Mouse (Mus musculus) hindbrain, embryonic 12.5 days (tissue): Measurements from ENCODE around the gene Gstp3. TPM values are rescaled to one million over a fixed set of nuclear protein-coding genes. Genes with fewer than 3 reads are reported as not detected.

Source experiments
- ATAC-seq: fragments of 200-750 bp; cut with Nextera tagmentation; 2 replicates; pipeline ENCODE4 v1.8.0; 2017; ENCODE audit warnings: moderate TSS enrichment; ENCODE audit not compliant: low FRiP score
- H3K27ac ChIP-seq: fragments of 300-500 bp; sonication (generic); 2 replicates; pipeline ENCODE4 v1.5.1; 2016; ENCODE audit warnings: mild to moderate bottlenecking
- H3K27me3 ChIP-seq: fragments of 300-500 bp; sonication (generic); 2 replicates; pipeline ENCODE4 v1.6.1; 2016; ENCODE audit warnings: mild to moderate bottlenecking
- H3K36me3 ChIP-seq: fragments of 300-500 bp; sonication (generic); 2 replicates; pipeline ENCODE4 v1.6.1; 2016; ENCODE audit warnings: mild to moderate bottlenecking
- H3K4me1 ChIP-seq: fragments of 300-500 bp; sonication (generic); 2 replicates; pipeline ENCODE4 v1.6.1; 2016
- H3K4me2 ChIP-seq: fragments of 300-500 bp; sonication (generic); replicated peaks from 2 replicates; pipeline ENCODE4 v1.6.1; 2016; ENCODE audit warnings: mild to moderate bottlenecking
- H3K4me3 ChIP-seq: fragments of 300-500 bp; sonication (generic); 2 replicates; pipeline ENCODE4 v1.5.1; 2016; ENCODE audit warnings: mild to moderate bottlenecking
- H3K9ac ChIP-seq: fragments of 300-500 bp; sonication (generic); 2 replicates; pipeline ENCODE4 v1.6.1; 2016; ENCODE audit warnings: mild to moderate bottlenecking, moderate library complexity
- H3K9me3 ChIP-seq: fragments of 300-500 bp; sonication (generic); replicated peaks from 2 replicates; pipeline ENCODE4 v1.6.1; 2016; ENCODE audit warnings: mild to moderate bottlenecking
- WGBS: fragments of 180-500 bp; shearing (Covaris S2); methylation state at CpG from one replicate; pipeline ENCODE4 v1.1.7; 2016; 5-methylcytosine and 5-hydroxymethylcytosine counted together
- polyA plus RNA-seq: library from polyadenylated mRNA; unstranded; fragments of >200 nt; fragmentation: Nextera tagmentation; extraction: Ambion mirVana; gene quantifications from 2 replicates; pipeline ENCODE4 v1.2.1, GENCODE M21; 2016

Gstp3 gene
- polyA plus RNA-seq, 1 experiment from 2014 or later = not detected

GRCm38 (mm10) chr19:4086156-4086555 is 26.8 kb upstream of the Gstp3 start:
- Histone ChIP-seq H3K27ac (no peak overlapping the region), H3K9ac (no peak overlapping the region), H3K4me1 (no peaks in the 10 kb centered on the region), H3K36me3 (no peaks in the 10 kb centered on the region), H3K9me3 (no peaks in the 10 kb centered on the region), H3K4me3 (no peak overlapping the region), H3K27me3 (no peaks in the 10 kb centered on the region; the same call in 1 of the 2 replicates), H3K4me2 (no peak overlapping the region)
- 88% methylated on average over 15 of the region's 15 CpGs for WGBS
- ATAC-seq = no peak

GRCm38 (mm10) chr19:4084984-4085383 is 25.6 kb upstream of the Gstp3 start:
- 100% methylated on average over 1 of the region's 1 CpGs for WGBS
- no peak overlapping the region for H3K4me2 ChIP-seq
- H3K9ac ChIP-seq = no peak overlapping the region
- H3K4me1 ChIP-seq = no peaks in the 10 kb centered on the region
- H3K27me3 ChIP-seq = peaks cover 3% of the 10 kb centered on the region; the same call in 1 of the 2 replicates
- no peak for ATAC-seq
- H3K36me3 ChIP-seq = no peaks in the 10 kb centered on the region
- no peak overlapping the region for H3K27ac ChIP-seq
- no peak overlapping the region for H3K4me3 ChIP-seq
- no peaks in the 10 kb centered on the region for H3K9me3 ChIP-seq

GRCm38 (mm10) chr19:4083826-4084225 is 24.5 kb upstream of the Gstp3 start:
- ATAC-seq = no peak
- Histone ChIP-seq H3K4me3 (no peak overlapping the region), H3K9ac (no peak overlapping the region), H3K36me3 (no peaks in the 10 kb centered on the region), H3K4me2 (no peak overlapping the region), H3K27me3 (peaks cover 3% of the 10 kb centered on the region; the same call in 1 of the 2 replicates), H3K9me3 (no peaks in the 10 kb centered on the region), H3K27ac (no peak overlapping the region), H3K4me1 (no peaks in the 10 kb centered on the region)
- 35% methylated on average over 8 of the region's 8 CpGs for WGBS

- Histone ChIP-seq H3K4me2 (no peak overlapping the region), H3K9ac (no peak overlapping the region), H3K27me3 (peaks cover 3% of the 10 kb centered on the region; the same call in 1 of the 2 replicates), H3K36me3 (no peaks in the 10 kb centered on the region), H3K27ac (no peak overlapping the region), H3K4me3 (no peak overlapping the region), H3K4me1 (no peaks in the 10 kb centered on the region), H3K9me3 (no peaks in the 10 kb centered on the region)
- ATAC-seq = no peak
- WGBS = 73% methylated on average over 7 of the region's 7 CpGs
Observed at GRCm38 (mm10) chr19:4083316-4083715, 23.9 kb upstream of the Gstp3 start.

- WGBS = 78% methylated on average over 11 of the region's 11 CpGs
Observed at GRCm38 (mm10) chr19:4082219-4082965, 23.0 kb upstream of the Gstp3 start.

GRCm38 (mm10) chr19:4081394-4081793 is 22.0 kb upstream of the Gstp3 start, which contains the start of gene Cabp2:
Cabp2 (plus strand) TSS chr19:4081578.
- H3K4me1 ChIP-seq = no peaks in the 10 kb centered on the region
- ATAC-seq = no peak
- no peaks in the 10 kb centered on the region for H3K9me3 ChIP-seq
- peaks cover 3% of the 10 kb centered on the region; the same call in 1 of the 2 replicates for H3K27me3 ChIP-seq
- H3K9ac ChIP-seq = no peak within 1 kb of the TSS
- H3K36me3 ChIP-seq = no peaks in the 10 kb centered on the region
- H3K27ac ChIP-seq = no peak within 1 kb of the TSS
- H3K4me2 ChIP-seq = no peak within 1 kb of the TSS
- WGBS = 65% methylated on average over 3 of the region's 3 CpGs
- H3K4me3 ChIP-seq = no peak within 1 kb of the TSS

More at GRCm38 (mm10) chr19:4082219-4082965, 23.0 kb upstream of the Gstp3 start:
- H3K9me3 ChIP-seq = no peaks in the 10 kb centered on the region
- no peak overlapping the region for H3K27ac ChIP-seq
- ATAC-seq = no peak
- no peak overlapping the region for H3K4me3 ChIP-seq
- no peak overlapping the region for H3K4me2 ChIP-seq
- peaks cover 3% of the 10 kb centered on the region; the same call in 1 of the 2 replicates for H3K27me3 ChIP-seq
- H3K36me3 ChIP-seq = no peaks in the 10 kb centered on the region
- H3K4me1 ChIP-seq = no peaks in the 10 kb centered on the region
- no peak overlapping the region for H3K9ac ChIP-seq

GRCm38 (mm10) chr19:4080511-4081009 is 21.2 kb upstream of the Gstp3 start:
- Histone ChIP-seq H3K27me3 (peaks cover 3% of the 10 kb centered on the region; the same call in 1 of the 2 replicates), H3K9me3 (no peaks in the 10 kb centered on the region), H3K4me1 (no peaks in the 10 kb centered on the region), H3K4me2 (no peak overlapping the region), H3K27ac (no peak overlapping the region), H3K36me3 (no peaks in the 10 kb centered on the region), H3K9ac (no peak overlapping the region), H3K4me3 (no peak overlapping the region)
- ATAC-seq = no peak
- WGBS = 66% methylated on average over 8 of the region's 8 CpGs

GRCm38 (mm10) chr19:4079594-4079993 is 20.2 kb upstream of the Gstp3 start:
- no peak overlapping the region for H3K4me2 ChIP-seq
- H3K27me3 ChIP-seq = 0 out of 2 replicates have a peak, but pooled peaks cover 3% of the 10 kb centered on the region
- no peak for ATAC-seq
- H3K4me1 ChIP-seq = no peaks in the 10 kb centered on the region
- WGBS = 88% methylated on average over 1 of the region's 1 CpGs
- H3K36me3 ChIP-seq = no peaks in the 10 kb centered on the region
- H3K9me3 ChIP-seq = no peaks in the 10 kb centered on the region
- H3K4me3 ChIP-seq = no peak overlapping the region
- no peak overlapping the region for H3K9ac ChIP-seq
- H3K27ac ChIP-seq = no peak overlapping the region

GRCm38 (mm10) chr19:4075531-4075930 is 16.2 kb upstream of the Gstp3 start:
- H3K4me1 ChIP-seq = no peaks in the 10 kb centered on the region
- no peak overlapping the region for H3K27ac ChIP-seq
- 84% methylated on average over 1 of the region's 1 CpGs for WGBS
- H3K9ac ChIP-seq = no peak overlapping the region
- H3K36me3 ChIP-seq = no peaks in the 10 kb centered on the region
- H3K4me2 ChIP-seq = no peak overlapping the region
- ATAC-seq = no peak
- no peak overlapping the region for H3K4me3 ChIP-seq
- no peaks in the 10 kb centered on the region for H3K9me3 ChIP-seq
- 0 out of 2 replicates have a peak, but pooled peaks cover 2% of the 10 kb centered on the region for H3K27me3 ChIP-seq

GRCm38 (mm10) chr19:4072706-4073424 is 13.5 kb upstream of the Gstp3 start:
- Histone ChIP-seq H3K4me3 (no peak overlapping the region), H3K9me3 (no peaks in the 10 kb centered on the region), H3K27me3 (no peaks in the 10 kb centered on the region), H3K9ac (no peak overlapping the region), H3K4me1 (no peaks in the 10 kb centered on the region), H3K4me2 (no peak overlapping the region), H3K36me3 (no peaks in the 10 kb centered on the region), H3K27ac (no peak overlapping the region)
- WGBS = 79% methylated on average over 6 of the region's 6 CpGs
- no peak for ATAC-seq

GRCm38 (mm10) chr19:4071406-4071805 is 12.0 kb upstream of the Gstp3 start:
- no peak overlapping the region for H3K4me2 ChIP-seq
- H3K4me1 ChIP-seq = no peaks in the 10 kb centered on the region
- no peaks in the 10 kb centered on the region for H3K27me3 ChIP-seq
- no peak overlapping the region for H3K4me3 ChIP-seq
- no peak for ATAC-seq
- no peaks in the 10 kb centered on the region for H3K9me3 ChIP-seq
- WGBS = 94% methylated on average over 6 of the region's 6 CpGs
- H3K27ac ChIP-seq = no peak overlapping the region
- H3K9ac ChIP-seq = no peak overlapping the region
- H3K36me3 ChIP-seq = no peaks in the 10 kb centered on the region

- H3K27me3 ChIP-seq = no peaks in the 10 kb centered on the region
- WGBS = 85% methylated on average over 8 of the region's 8 CpGs
- H3K4me2 ChIP-seq = no peak overlapping the region
- H3K9ac ChIP-seq = no peak overlapping the region
- no peaks in the 10 kb centered on the region for H3K9me3 ChIP-seq
- H3K4me1 ChIP-seq = no peaks in the 10 kb centered on the region
- no peak for ATAC-seq
- no peak overlapping the region for H3K4me3 ChIP-seq
- H3K36me3 ChIP-seq = no peaks in the 10 kb centered on the region
- H3K27ac ChIP-seq = no peak overlapping the region
Observed at GRCm38 (mm10) chr19:4070756-4071155, 11.4 kb upstream of the Gstp3 start.
